In the genomic region with DNA sequence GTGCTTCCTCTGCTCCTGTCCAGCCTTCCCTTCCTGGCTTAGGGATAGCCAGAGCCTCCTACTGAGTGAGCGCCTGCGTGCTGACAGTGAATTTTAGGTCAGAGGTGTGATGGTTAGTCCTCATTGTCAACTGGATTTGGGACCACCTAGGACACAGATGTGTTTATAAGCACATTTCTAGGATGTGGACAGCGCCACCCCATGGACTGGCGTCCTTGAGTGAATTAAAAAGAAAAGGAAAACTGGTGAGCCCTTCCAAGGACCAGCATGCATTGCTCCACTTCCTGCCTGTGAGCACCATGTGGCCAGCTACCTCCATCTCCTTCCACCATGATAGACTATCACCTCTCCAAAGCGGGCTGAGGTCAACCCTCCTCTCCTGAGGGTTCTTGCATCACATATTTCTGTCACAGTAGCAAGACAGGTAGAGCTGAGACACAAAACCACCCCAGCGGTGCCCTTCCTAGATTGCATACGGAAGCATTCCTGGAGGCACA, we compare ENCODE assay signal across 19 mouse cellular contexts.
DNase-seq lines count a peak whose midpoint lies in the region; ATAC-seq and TF ChIP-seq lines count a peak whose summit lies in the region.
"Had no signal": no experiment of that assay in that cellular context is flagged by ENCODE, and none has a peak within 500 bp of the region (broad histone marks: within the 10 kb centered on the region; RNA-seq: fewer than 3 reads in every experiment).

No protein-coding gene starts in this region.

- peak; percentile 12 for TF ChIP-seq RAD21 in MEL (IDR thresholded peaks at IDR 0.05; ENCODE audit: low read depth, low read length)

- peaks cover 5% of the 10 kb centered on the region; the same call in 1 of the 2 replicates for H3K36me3 ChIP-seq in midbrain, postnatal 0 days (ENCODE audit: insufficient read depth, low read length)
- peaks cover 8% of the 10 kb centered on the region for H3K36me3 ChIP-seq in midbrain, embryonic 14.5 days (ENCODE audit: control insufficient read depth, insufficient read depth, low read length)
- no peaks in the 10 kb centered on the region for H3K36me3 ChIP-seq in MEL (ENCODE audit: control insufficient read depth in 1 of 2, insufficient read depth in 2 of 2, low read length in 2 of 2)
- H3K36me3 ChIP-seq in liver, embryonic 12.5 days: peaks cover 12% of the 10 kb centered on the region

- no peak for TF ChIP-seq POLR2A in MEL (IDR thresholded peaks at IDR 0.05; ENCODE audit: control insufficient read depth in 1 of 2, insufficient read depth in 1 of 2, low read depth in 1 of 2, low read length in 2 of 2, poor library complexity in 1 of 2)

- H3K4me3 ChIP-seq in midbrain, postnatal 0 days (ENCODE audit: low read depth, low read length): no peak overlapping the region
- H3K4me3 ChIP-seq in midbrain, embryonic 14.5 days (replicated peaks; ENCODE audit: low read depth, low read length): no peak overlapping the region
- H3K4me3 ChIP-seq in MEL (ENCODE audit: control insufficient read depth in 1 of 2, insufficient read depth in 1 of 2, low read depth in 2 of 2, low read length in 2 of 2): no peak overlapping the region
- no peak overlapping the region for H3K4me3 ChIP-seq in liver, embryonic 12.5 days
- H3K4me3 ChIP-seq: embryonic facial prominence, embryonic 15.5 days; erythroblast, embryonic 14.5 days; forebrain, embryonic 12.5 days; heart, adult 2 months; heart, embryonic 13.5 days; hindbrain, embryonic 12.5 days had no signal

- 74% methylated on average over 7 of the region's 7 CpGs for WGBS in midbrain, postnatal 0 days
- 79% methylated on average over 7 of the region's 7 CpGs for WGBS in midbrain, embryonic 14.5 days
- 63% methylated on average over 7 of the region's 7 CpGs for WGBS in liver, embryonic 12.5 days (ENCODE audit: insufficient replicate concordance)

- no peak for DNase-seq in midbrain, postnatal 0 days (ENCODE audit: low spot score)
- DNase-seq in midbrain, embryonic 14.5 days: no peak
- DNase-seq in MEL (ENCODE audit: low read depth, low spot score): peak; percentile 64
- DNase-seq in induced T-regulatory cell, adult 2 months (ENCODE audit: low read depth): peak; percentile 40
- no peak for DNase-seq in heart, adult 8-10 months (ENCODE audit: low spot score)
- no peak for DNase-seq in frontal cortex, adult 2 months (ENCODE audit: extremely low spot score in 1 of 2, low spot score in 1 of 2)
- DNase-seq: adrenal gland, adult 2 months; cerebellum, adult 8-10 months; gastrocnemius, postnatal 14 days; heart, adult 2 months; kidney, adult 11 months had no signal

- H3K79me2 ChIP-seq in MEL (ENCODE audit: control insufficient read depth, insufficient read depth, low read length, poor library complexity): no peaks in the 10 kb centered on the region

- no peak overlapping the region for H3K9ac ChIP-seq in midbrain, postnatal 0 days (replicated peaks; ENCODE audit: low read length, poor library complexity, severe bottlenecking)
- H3K9ac ChIP-seq in midbrain, embryonic 14.5 days (replicated peaks; ENCODE audit: low read length): no peak overlapping the region
- H3K9ac ChIP-seq in MEL (ENCODE audit: control insufficient read depth, low read depth, low read length, poor library complexity, severe bottlenecking): no peak overlapping the region
- no peak overlapping the region for H3K9ac ChIP-seq in liver, embryonic 12.5 days
- H3K9ac ChIP-seq: embryonic facial prominence, embryonic 15.5 days; forebrain, embryonic 12.5 days; heart, embryonic 13.5 days; hindbrain, embryonic 12.5 days had no signal

- TF ChIP-seq EP300 in MEL (IDR thresholded peaks at IDR 0.05; ENCODE audit: low read depth in 1 of 2, low read length in 2 of 2): no peak

- no peaks in the 10 kb centered on the region; the same call in 1 of the 2 replicates for H3K4me1 ChIP-seq in midbrain, postnatal 0 days (ENCODE audit: insufficient read depth, low read length)
- no peaks in the 10 kb centered on the region for H3K4me1 ChIP-seq in midbrain, embryonic 14.5 days (ENCODE audit: control insufficient read depth, insufficient read depth, low read length)
- 0 out of 4 replicates have a peak, but pooled peaks cover 0 to 2% of the 10 kb centered on the region in 2 experiments for H3K4me1 ChIP-seq in MEL (ENCODE audit: control insufficient read depth in 1 of 2, insufficient read depth in 2 of 2, low read length in 2 of 2)
- peaks cover 12% of the 10 kb centered on the region for H3K4me1 ChIP-seq in liver, embryonic 12.5 days
- H3K4me1 ChIP-seq: forebrain, embryonic 12.5 days had no signal

- no peak for ATAC-seq in midbrain, postnatal 0 days (ENCODE audit: low FRiP score)
- no peak for ATAC-seq in midbrain, embryonic 14.5 days (ENCODE audit: low FRiP score, low TSS enrichment)
- no peak for ATAC-seq in liver, embryonic 12.5 days
- ATAC-seq: forebrain, embryonic 16.5 days; hindbrain, embryonic 16.5 days had no signal

- no peaks in the 10 kb centered on the region for H3K9me3 ChIP-seq in midbrain, postnatal 0 days (ENCODE audit: low read length)
- H3K9me3 ChIP-seq in midbrain, embryonic 14.5 days (ENCODE audit: control insufficient read depth, low read length): no peaks in the 10 kb centered on the region
- H3K9me3 ChIP-seq in MEL (replicated peaks; ENCODE audit: insufficient read depth, low read length): no peaks in the 10 kb centered on the region
- no peaks in the 10 kb centered on the region for H3K9me3 ChIP-seq in liver, embryonic 12.5 days (replicated peaks)
- H3K9me3 ChIP-seq: embryonic facial prominence, embryonic 15.5 days; forebrain, embryonic 12.5 days; heart, embryonic 13.5 days; hindbrain, embryonic 12.5 days had no signal

- no peaks in the 10 kb centered on the region for H3K27me3 ChIP-seq in midbrain, postnatal 0 days (ENCODE audit: insufficient read depth, low read length)
- no peaks in the 10 kb centered on the region for H3K27me3 ChIP-seq in midbrain, embryonic 14.5 days (ENCODE audit: control insufficient read depth, insufficient read depth, low read length)
- H3K27me3 ChIP-seq in MEL (ENCODE audit: control insufficient read depth in 1 of 2, insufficient read depth in 2 of 2, low read length in 2 of 2): no peaks in the 10 kb centered on the region
- H3K27me3 ChIP-seq in liver, embryonic 12.5 days (replicated peaks): no peaks in the 10 kb centered on the region
- H3K27me3 ChIP-seq: embryonic facial prominence, embryonic 15.5 days; forebrain, embryonic 12.5 days; heart, embryonic 13.5 days; hindbrain, embryonic 12.5 days had no signal

- H3K27ac ChIP-seq in midbrain, postnatal 0 days (ENCODE audit: low read depth, low read length): no peak overlapping the region
- H3K27ac ChIP-seq in midbrain, embryonic 14.5 days (replicated peaks; ENCODE audit: low read depth, low read length): no peak overlapping the region
- H3K27ac ChIP-seq in MEL (ENCODE audit: control insufficient read depth, low read depth, low read length): no peak overlapping the region
- no peak overlapping the region for H3K27ac ChIP-seq in liver, embryonic 12.5 days
- H3K27ac ChIP-seq: embryonic facial prominence, embryonic 15.5 days; forebrain, embryonic 12.5 days; heart, adult 2 months; heart, embryonic 13.5 days; hindbrain, embryonic 12.5 days had no signal

- TF ChIP-seq CTCF in midbrain, postnatal 0 days (IDR thresholded peaks at IDR 0.05): peak; percentile 4; the same call in 1 of the 2 replicates
- TF ChIP-seq CTCF in MEL (IDR thresholded peaks at IDR 0.05 in 2 of 3, conservative IDR thresholded peaks at IDR 0.05 in 1 of 3; ENCODE audit: control insufficient read depth in 1 of 3, insufficient read depth in 1 of 3, low read depth in 2 of 3, low read length in 3 of 3, poor library complexity in 1 of 3, severe bottlenecking in 1 of 3): peak in 2 of 3 experiments; percentile 29 to 59; a peak in 2 of 6 replicates

- no peak overlapping the region for H3K4me2 ChIP-seq in midbrain, postnatal 0 days (ENCODE audit: low read depth, low read length, poor library complexity, severe bottlenecking)
- H3K4me2 ChIP-seq in midbrain, embryonic 14.5 days (ENCODE audit: low read length): no peak overlapping the region
- H3K4me2 ChIP-seq in liver, embryonic 12.5 days: no peak overlapping the region
- H3K4me2 ChIP-seq: embryonic facial prominence, embryonic 15.5 days; forebrain, embryonic 12.5 days; heart, embryonic 13.5 days; hindbrain, embryonic 12.5 days had no signal

TF ChIP-seq in MEL, 35 proteins besides CTCF, POLR2A, EP300 and RAD21:
- TF ChIP-seq USF1 (IDR thresholded peaks at IDR 0.05; ENCODE audit: low read depth, low read length) (0 out of 2 replicates have a peak, but pooled peaks have one; percentile 26), NRF1 (IDR thresholded peaks at IDR 0.05; ENCODE audit: insufficient read depth, low read depth, low read length, poor library complexity, severe bottlenecking) (no peak), ZMIZ1 (IDR thresholded peaks at IDR 0.05; ENCODE audit: low read depth, low read length) (no peak), MXI1 (IDR thresholded peaks at IDR 0.05; ENCODE audit: low read depth, low read length) (no peak; the same call in 1 of the 2 replicates), TAL1 (IDR thresholded peaks at IDR 0.05; ENCODE audit: low read length) (no peak), SMC3 (IDR thresholded peaks at IDR 0.05; ENCODE audit: low read depth, low read length) (peak; percentile 30; the same call in 1 of the 2 replicates), TBP (IDR thresholded peaks at IDR 0.05; ENCODE audit: low read depth, low read length) (no peak), CHD2 (IDR thresholded peaks at IDR 0.05; ENCODE audit: low read length) (no peak), TCF12 (IDR thresholded peaks at IDR 0.05; ENCODE audit: low read depth, low read length) (no peak), HCFC1 (IDR thresholded peaks at IDR 0.05; ENCODE audit: low read depth, low read length) (no peak; the same call in none of the 2 replicates), RCOR1 (IDR thresholded peaks at IDR 0.05; ENCODE audit: low read depth, low read length) (no peak), MEF2A (IDR thresholded peaks at IDR 0.05; ENCODE audit: extremely low read depth, insufficient replicate concordance, low read depth, low read length, poor library complexity, severe bottlenecking) (no peak), KAT2A (conservative IDR thresholded peaks at IDR 0.05; ENCODE audit: low read depth, low read length) (no peak), MYC (IDR thresholded peaks at IDR 0.05; ENCODE audit: low read depth, low read length) (peak; percentile 81; the same call in 1 of the 2 replicates), MAZ (IDR thresholded peaks at IDR 0.05; ENCODE audit: low read depth, low read length) (no peak), POLR2AphosphoS2 (IDR thresholded peaks at IDR 0.05; ENCODE audit: low read length) (no peak), ZNF384 (IDR thresholded peaks at IDR 0.05; ENCODE audit: low read depth, low read length) (no peak), ZC3H11A (IDR thresholded peaks at IDR 0.05; ENCODE audit: low read depth, low read length) (no peak), GABPA (IDR thresholded peaks at IDR 0.05; ENCODE audit: low read depth, low read length) (no peak), MAX (IDR thresholded peaks at IDR 0.05; ENCODE audit: low read length) (peak; percentile 68), BHLHE40 (IDR thresholded peaks at IDR 0.05; ENCODE audit: borderline replicate concordance, low read depth, low read length) (no peak), MYB (IDR thresholded peaks at IDR 0.05; ENCODE audit: low read depth, low read length) (no peak)

Comparison
In these comparisons a context has a peak if more than half of its experiments do, and no peak if none do; other contexts are left out.
1. DNase-seq: peak in MEL (single experiment) and induced T-regulatory cell, adult 2 months (single experiment); none in midbrain, postnatal 0 days (single experiment), midbrain, embryonic 14.5 days (single experiment), heart, adult 8-10 months (single experiment) and frontal cortex, adult 2 months (0 of 2).